Mouse (Mus musculus) c-Kit-negative CD71-positive TER-119-positive erythroid progenitor cells, embryonic 14.5 days (primary cell): ENCODE results near the gene Gm11172.
"Not testable (repeated sequence)": the region's sequence is repeated elsewhere in the genome, so short reads cannot be mapped to it uniquely, and the experiment has no call there.

Source experiments
- DNase-seq: peaks from one replicate; pipeline ENCODE4 v3.0.0-alpha.2; 2013; ENCODE audit warnings: low read depth, low spot score

Gene Gm11172

GRCm38 (mm10) chr16:10834542-10834910 is 21.8 kb downstream of the Gm11172 start:
- peak; percentile 15 for DNase-seq

DNA sequence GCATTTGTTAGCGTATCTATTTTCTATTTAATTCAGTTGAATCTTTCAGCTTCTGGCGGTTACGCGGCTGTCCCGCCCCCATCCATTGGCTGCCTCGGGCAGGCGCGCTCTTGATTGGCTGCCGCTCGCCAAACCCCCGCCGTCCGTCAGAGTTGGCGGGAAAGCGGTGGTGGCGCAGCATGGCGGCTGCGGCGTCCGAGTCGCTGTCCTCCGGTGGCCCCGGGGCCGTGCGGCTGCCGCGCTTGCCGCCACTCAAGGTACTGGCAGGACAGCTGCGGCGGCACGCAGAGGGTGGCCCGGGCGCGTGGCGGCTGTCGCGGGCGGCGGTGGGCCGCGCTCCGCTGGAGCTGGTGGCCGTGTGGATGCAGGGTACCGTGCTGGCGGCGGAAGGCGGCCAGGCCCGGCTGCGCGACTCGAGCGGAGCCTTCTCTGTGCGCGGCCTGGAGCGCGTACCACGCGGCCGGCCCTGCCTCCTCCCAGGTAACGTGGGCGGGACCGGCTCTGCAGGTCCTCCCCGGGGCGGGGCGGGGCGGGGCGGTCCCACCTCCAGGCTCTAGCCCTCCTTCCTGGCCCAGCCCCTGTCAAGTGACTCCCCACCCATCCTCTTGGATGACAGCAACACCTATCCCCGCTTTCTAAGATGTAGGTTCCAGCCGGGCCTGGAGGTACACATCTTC is 22.3 kb downstream of the Gm11172 start, which contains the start of gene Rmi2:
TSS of gene Rmi2 (plus strand) at position 149 of the 677 bp plus-strand sequence.
- peak; percentile 72 for DNase-seq

DNA sequence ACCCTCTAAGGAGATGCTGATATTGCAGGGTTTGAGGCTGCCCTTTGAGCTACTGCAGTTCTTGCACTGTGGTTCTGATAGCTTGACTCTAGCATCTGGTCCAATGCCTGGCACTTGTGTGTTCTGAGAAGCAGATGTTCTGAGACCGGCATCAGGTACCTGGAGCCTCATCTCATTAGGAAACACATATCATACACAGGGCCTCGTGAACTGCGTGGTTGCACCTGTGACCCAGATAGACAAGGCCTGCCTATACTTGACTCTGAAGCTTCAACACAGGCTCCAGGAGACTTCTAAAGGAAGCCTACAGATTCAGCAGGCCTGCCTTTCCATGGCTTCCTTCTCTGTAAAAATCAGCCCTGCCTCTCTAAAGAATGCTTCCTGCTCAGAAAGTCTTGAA is 23.7 kb downstream of the Gm11172 start:
- DNase-seq: no peak

- DNase-seq: no peak
These were observed 24.5 kb downstream of the Gm11172 start for GRCm38 (mm10) chr16:10837250-10837649.

GRCm38 (mm10) chr16:10837903-10838302 is 25.2 kb downstream of the Gm11172 start:
- DNase-seq: no peak

GRCm38 (mm10) chr16:10838487-10839245 is 26.0 kb downstream of the Gm11172 start:
- no peak for DNase-seq

DNA sequence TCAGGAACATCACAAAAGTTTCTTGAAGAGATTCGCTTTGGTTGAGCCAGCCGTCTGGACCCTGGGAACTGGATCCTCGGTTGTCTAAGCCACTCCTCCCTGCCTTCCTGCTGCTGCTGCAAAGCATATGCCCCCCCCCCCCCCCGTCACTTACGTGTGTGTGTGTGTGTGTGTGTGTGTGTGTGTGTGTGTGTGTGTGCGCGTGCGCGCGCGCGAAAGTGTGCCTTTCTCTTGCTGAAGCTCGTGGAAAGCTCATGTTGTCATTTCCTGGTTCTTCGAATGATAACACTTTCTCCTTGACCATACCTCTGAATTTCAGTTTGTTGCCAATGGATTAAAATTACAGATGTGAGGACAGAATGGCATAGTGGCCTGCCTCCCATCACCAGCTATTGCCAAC is 27.3 kb downstream of the Gm11172 start:
- DNase-seq: no peak

DNA sequence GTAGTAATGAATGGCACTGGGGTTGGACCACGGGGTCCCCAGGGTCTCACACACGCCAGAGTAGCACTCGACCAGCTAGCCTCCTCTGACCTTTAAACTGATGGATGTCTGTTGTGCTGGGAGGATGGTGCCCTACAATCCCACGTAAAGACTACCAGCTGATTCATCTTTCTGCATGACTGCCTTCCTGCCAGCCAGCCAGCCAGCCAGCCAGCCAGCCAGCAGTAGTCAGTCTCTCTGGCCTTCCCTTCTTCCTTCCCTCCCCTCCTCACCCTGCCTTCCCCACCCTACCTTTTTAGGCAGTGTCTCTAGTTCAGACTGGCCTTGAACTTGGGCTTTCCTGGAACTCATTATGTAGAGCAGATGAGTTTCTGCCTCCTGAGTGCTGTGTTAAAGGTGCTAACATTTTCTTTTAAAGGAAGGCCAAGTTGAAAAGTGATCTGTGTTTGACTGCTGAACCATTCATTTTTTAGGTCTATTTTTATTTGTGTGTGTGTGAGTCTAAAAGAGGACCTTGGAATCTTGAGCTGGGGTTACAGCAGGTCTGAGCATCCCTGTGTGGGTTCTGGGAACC is 29.7 kb downstream of the Gm11172 start:
- no peak for DNase-seq

DNA sequence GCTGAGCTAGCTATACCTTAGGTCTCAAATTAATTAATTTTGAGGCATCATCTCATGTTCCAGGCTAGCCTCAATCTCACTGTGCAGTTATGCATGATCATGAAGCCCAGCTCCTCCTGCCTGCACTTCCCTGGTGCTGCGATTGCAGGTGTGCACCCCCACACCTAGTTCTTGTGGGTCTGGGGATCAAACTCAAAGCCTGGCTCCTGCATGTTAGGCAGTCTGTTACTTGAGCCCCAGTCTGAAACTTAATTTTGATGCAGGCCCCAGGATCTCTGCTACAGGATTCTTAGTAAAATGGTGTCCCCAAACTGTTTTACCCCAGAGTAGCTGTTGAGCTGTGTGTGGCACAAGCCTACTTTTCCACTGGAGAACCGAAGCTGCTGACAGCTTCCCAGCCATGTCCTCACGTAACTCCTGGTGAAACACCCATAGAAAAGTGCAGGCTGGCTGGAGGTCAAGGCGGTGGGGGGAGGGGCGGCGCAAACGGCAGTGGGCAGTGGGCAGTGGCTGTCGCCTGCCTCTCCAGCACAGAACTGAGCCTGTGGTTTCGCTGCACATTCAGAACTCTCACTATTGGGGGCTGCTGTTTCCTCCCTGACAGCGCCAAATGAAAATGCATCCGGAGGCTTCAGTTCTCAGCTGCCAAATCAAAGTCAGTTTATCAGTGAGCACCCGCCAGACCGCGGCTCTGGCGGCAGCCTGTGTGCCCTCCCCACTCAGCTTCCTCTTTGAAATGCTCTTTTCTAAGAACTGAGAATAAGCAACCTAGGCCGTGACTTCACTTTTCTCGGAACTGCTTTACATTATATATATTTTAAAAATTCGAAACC is 31.0 kb downstream of the Gm11172 start:
- DNase-seq: no peak

GRCm38 (mm10) chr16:10844319-10844670 is 31.6 kb downstream of the Gm11172 start:
- no peak for DNase-seq

DNA sequence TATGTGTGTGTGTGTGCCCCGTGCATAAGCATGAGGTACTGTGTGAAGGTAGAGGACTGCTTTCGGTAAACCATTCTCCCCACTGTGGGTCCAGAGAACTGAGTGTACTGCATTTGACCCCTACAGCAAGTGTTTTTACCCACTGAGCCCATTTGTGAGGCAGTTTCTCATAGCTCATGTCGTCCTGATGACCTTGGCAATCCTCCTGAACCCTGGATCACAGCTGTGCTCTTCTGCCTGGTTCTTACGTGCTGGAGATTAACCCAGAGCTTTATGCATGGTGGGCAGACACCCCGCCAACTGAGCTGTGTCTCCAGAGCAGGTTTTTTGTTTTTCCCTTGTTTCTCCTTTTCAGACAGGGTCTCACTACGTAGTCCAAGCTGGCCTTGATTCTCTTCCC is 33.2 kb downstream of the Gm11172 start:
- DNase-seq: no peak

GRCm38 (mm10) chr16:10846503-10846902 is 33.8 kb downstream of the Gm11172 start:
- DNase-seq: no peak

GRCm38 (mm10) chr16:10849965-10850861 is 37.5 kb downstream of the Gm11172 start:
- no peak for DNase-seq

DNA sequence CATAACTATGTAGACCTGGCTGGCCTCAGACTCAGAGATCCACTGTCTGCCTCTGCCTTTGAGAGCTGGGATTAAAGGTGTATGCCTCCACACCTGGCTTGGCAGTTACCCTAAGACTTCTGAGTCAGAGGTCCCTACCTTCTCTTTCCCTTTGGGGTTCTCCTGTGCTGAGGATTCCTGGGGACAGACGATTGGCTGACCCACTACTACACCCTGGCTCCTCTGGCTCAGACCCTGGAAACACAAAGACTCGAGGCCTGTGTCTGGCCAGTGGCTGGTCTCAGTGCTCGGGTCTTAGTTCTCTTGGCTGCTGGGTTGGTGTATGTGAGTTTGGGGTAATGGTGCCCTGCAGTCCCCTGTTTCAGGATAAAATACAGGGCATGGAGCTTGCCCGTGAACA is 38.2 kb downstream of the Gm11172 start:
- no peak for DNase-seq

DNA sequence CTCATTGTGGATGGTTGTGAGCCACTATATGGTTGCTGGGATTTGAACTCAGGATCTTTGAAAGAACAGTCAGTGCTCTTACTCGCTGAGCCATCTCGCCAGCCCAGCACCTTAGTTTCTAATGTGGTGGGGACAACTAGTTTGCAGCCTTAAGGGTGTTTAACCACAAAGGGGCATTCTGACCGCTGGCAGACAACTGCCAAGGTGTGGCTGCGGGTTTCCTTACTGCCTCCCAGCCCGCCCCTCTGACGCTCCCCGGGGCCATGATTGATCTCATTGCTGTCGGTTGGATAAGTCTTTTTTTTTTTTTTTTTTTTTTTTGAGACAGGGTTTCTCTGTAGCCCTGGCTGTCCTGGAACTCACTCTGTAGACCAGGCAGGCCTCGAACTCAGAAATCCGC is 39.5 kb downstream of the Gm11172 start:
- not testable (repeated sequence) for DNase-seq

DNA sequence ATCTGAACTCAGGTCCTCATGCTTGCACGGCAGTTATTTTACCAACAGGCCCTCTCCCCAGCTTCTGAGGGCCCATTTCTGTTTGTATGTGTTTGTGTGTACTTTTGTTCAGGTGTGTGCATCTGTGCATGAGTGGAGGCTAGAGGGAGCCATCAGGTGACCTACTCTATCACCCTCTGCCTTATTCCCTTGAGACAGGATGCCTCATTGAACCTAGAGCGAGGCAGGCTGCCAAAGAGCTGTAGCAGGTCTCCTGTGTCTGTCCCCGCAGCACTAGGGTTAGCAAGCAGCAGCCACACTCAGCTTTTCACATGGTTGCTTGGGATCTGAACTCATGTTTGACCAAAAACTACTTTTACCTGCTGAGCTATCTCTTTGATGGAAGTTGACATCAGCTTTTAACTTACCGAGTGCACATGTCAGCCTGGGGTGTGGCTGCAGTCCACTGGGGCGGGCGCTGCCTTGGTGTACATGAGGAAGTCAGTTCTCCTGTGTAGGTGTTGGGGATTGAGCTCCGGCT is 47.1 kb downstream of the Gm11172 start:
- no peak for DNase-seq

DNA sequence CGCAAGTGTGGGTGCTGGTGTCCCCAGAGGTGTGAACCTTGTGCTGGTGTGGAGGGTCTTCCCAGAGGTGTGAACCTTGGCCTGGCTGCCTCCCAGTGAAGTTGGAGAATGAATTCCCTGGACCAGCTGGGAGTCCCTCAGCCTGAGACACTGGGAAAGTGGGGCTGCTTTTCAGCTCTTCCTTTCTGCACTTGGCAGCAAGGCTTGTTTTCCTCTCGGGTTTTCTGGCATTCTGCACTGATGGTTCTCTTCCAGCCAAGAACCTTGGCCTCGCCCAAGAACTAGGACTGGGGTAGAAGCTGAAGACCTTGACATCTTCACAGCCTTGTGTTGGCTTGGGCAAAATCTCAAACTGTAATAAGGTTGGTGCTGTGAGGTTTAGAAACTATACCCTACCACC is 48.7 kb downstream of the Gm11172 start:
- DNase-seq: no peak
